Mouse (Mus musculus) thymus, adult 18-20 months (tissue): ENCODE results near the gene Esp6.
"Not testable (repeated sequence)": the region's sequence is repeated elsewhere in the genome, so short reads cannot be mapped to it uniquely, and the experiment has no call there.

Source experiments
- DNase-seq, 2 experiments: peaks; one replicate each; pipeline ENCODE4 v3.0.0; 2022; ENCODE audit warnings: mixed read lengths in 2 of 2

The Esp6 gene

DNA sequence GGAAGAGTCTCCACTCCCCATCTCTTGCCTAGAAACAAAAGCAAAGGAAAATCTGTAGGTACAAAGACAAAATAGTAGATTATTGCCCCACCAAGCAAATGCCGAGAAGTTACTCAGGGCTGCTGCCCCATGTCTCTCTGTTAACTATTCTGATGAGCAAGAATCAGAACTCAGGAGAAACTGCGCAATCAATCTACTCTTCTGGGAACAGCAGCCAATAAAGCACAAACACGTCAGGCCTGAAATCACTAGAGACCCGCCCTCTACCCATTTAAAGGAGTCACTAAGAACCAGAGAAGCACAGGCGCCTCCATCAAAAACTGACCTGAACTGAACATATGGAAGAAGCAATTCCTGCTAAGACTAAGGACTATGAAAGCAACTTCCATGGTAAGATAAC lies at the start of gene Esp6:
TSS of gene Esp6 (plus strand) at position 301 of the 400 bp plus-strand sequence.
- no peak for DNase-seq

DNA sequence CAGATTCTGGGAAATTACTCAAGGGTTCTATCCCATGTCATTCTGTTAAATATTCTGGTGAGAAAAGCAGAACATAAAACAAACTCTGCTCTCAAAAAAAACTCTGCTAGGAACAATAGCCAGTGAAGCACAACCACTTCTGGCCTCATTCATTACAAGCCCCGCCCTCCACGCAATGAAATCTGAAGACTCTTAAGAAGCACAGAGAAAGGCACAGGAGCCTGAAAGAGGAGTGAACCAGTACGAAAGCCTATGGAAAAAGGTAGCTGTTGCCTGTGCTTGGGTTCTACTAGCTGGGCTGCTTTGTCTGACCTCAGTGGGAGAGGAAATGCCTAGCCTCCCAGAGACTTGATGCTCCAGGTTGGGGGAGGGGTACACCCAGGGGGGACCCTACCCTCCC lies 41.5 kb upstream of the Esp6 start, which contains the start of gene Esp8:
TSS of gene Esp8 (plus strand) at position 205 of the 400 bp plus-strand sequence.
- no peak for DNase-seq

DNA sequence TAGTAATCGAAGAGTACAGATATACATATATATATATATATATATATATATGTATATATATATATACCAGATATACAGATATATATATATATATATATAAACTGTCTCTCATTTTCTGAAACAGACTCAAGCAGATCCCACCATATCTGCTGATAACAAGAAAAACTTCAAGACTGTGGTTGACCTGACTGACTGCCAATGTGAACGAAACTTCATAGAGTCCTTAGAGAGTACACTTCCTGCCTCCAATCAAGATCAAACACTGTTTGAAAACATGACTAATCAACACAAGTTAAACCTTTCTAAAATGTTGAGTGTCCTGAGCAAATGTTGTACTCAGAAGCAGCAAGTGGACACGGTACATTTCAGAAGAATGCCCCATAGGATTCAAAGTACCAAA lies 31.5 kb upstream of the Esp6 start:
- no peak for DNase-seq

DNA sequence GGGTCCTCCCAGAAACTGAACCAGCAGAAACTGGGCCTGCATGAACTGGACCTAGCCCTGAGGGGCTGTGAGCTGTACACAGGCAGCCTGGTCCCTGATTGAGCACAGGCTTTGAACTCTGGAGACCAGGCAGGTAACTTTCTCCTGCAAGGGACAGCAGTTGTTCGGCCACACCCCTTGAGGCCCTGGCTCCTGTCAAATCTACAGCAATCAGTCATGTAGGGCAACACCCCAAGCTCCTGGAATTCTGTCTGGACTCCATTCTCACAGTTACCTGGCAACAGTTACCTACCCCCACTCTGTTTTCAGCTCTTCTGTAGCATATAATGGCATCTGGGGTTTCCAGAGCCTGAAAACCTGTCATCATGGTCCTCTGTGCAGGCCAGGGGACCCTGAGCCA lies 30.2 kb upstream of the Esp6 start:
- DNase-seq: no peak

DNA sequence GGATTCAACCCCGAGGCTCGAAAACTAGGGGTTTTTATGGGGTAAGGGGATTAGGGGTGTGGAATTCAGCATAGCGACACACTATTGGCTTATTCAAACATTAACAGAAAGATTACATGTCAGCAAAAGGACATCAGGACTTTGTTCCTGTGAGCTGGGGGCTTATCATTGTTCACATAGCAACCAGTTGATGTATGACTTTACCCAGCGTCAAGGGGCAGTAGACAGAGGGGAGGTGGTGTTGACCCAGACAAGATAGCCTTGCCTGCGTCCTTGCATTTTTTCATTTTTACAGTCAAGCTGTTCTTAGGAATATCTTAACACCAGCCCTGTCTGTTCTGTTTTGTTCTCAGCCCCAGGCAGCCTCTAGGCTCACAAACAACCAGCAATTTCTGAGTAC lies 14.3 kb upstream of the Esp6 start:
- not testable (repeated sequence) for DNase-seq

DNA sequence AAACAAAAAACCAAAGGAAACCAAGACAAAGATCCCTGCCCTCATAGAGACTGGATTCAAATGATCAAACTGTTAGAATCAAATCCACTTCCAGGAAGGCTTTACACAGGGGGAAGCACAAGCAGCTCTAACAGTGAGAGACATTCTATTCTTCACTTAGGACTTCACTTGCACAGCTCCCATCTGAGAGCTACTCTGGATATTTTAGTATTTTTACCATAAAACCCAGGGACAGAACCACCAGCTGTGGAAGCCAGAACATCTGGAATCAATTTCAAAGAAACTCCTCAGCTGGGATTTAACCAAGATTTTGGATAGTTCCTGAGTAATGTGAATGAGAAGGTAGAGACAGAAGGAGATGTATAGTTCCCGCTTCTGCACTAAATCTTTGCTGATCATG lies 7.8 kb upstream of the Esp6 start:
- DNase-seq: no peak

DNA sequence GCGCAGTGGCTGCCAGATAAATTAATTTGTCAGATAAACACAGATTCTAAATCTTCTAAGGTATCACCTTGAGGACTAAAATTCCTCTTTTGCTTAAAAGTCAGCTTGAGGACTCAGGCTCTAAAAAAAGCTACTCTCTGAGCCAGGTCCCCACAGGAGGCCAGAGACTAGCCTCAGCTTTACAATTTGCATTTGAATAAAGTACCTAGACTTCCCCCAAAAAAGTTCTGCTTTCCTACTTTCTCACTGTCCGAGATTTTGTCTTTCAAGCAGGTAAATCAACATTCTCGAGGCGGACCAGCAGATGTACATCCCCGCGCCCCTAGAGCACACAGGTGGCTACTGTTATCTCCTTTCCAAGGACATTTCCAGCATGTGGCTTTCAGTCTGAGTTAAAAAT lies 22.6 kb downstream of the Esp6 start:
- DNase-seq: not testable (repeated sequence)

DNA sequence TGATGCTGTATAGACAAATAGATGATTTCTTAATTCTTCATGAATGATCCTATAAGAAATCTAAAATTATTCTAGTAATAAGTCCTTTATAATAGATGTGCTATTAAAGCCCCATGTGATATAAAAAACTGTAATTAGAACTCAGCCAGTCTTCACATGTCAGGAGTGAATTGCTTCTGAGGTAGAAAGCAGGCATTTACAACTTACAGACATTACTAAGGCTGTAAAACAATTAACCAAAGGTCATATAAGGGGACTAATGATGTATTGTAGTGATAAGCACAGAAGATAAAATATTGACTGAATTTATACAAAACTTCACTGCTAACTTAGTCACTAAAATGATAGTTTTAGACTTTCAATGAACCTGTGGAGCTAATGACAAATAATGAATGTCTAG lies 30.0 kb downstream of the Esp6 start:
- no peak for DNase-seq

DNA sequence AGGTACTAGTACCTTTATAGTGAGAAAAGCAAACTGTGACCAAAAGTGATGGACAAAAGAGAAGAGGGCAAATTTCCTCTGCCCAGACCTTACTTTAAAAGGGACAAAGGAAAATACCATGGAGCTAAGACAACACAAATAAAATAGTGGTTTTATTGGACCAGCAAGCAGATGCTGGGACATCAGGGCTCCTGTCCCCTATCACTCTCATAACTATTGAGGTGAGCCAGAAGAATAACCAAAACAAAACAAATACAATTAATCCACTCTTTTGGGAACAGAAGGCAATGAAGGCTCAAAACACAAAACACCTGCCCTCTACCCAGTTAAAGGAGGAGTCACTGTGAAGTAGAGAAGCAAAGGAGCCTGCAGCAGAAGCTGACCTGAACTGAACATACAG lies 37.0 kb downstream of the Esp6 start, which contains the start of gene Esp4:
TSS of gene Esp4 (plus strand) at position 301 of the 400 bp plus-strand sequence.
- DNase-seq: no peak
